ENCODE assay signal across 20 mouse cellular contexts in the genomic region with DNA sequence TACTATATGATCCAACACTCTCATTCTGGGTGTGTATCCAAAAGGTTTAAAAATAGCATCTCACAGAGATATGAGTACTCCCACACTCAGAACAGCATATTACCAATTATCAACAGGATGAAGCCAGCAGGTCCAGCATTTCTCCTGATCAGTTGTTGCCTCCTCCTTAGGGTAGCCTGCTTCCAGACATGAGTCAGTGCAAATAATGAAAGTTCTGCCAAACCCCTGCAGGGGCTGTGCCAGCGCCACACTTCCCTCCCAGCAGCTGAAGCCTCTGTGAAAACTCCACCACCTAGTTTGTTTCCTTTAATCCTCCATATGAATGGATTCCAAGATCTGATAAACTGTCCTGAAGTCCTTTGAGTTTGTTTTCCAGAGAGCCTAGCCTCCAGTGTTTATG. TPM values are rescaled to one million over a fixed set of nuclear protein-coding genes. Genes with fewer than 3 reads are reported as not detected.
A peak's percentile ranks its signal among the peaks of the same experiment; 100 is the strongest.
DNase-seq lines count a peak whose midpoint lies in the region; ATAC-seq and TF ChIP-seq lines count a peak whose summit lies in the region.
"Had no signal": no experiment of that assay in that cellular context is flagged by ENCODE, and none has a peak within 500 bp of the region (broad histone marks: within the 10 kb centered on the region; RNA-seq: fewer than 3 reads in every experiment).

No protein-coding gene starts in this region.

- intact Hi-C loops in gastrocnemius, adult 2 months (cut with DNase I) = no loop called here

- ATAC-seq in lung, postnatal 0 days = no peak
- ATAC-seq in granulocyte monocyte progenitor cell, adult 5-6 weeks (replicated peaks; ENCODE audit: poor library complexity, severe bottlenecking) = no peak
- ATAC-seq: forebrain, embryonic 15.5 days; midbrain, embryonic 16.5 days had no signal

- H3K4me2 ChIP-seq in lung, postnatal 0 days (replicated peaks; ENCODE audit: low read depth, low read length) = no peak overlapping the region
- H3K4me2 ChIP-seq: embryonic facial prominence, embryonic 12.5 days; forebrain, embryonic 15.5 days; heart, embryonic 13.5 days had no signal

- no peaks in the 10 kb centered on the region for H3K4me1 ChIP-seq in lung, postnatal 0 days (ENCODE audit: insufficient read depth, low read depth, low read length)

- 0 out of 2 replicates have a peak overlapping the region, but pooled peaks have one; percentile 5 for H3K27ac ChIP-seq in gastrocnemius, adult 2 months
- H3K27ac ChIP-seq in lung, postnatal 0 days (ENCODE audit: low read length) = no peak overlapping the region
- H3K27ac ChIP-seq: embryonic facial prominence, embryonic 12.5 days; forebrain, embryonic 15.5 days; heart, embryonic 13.5 days; liver, embryonic 14.5 days had no signal

- no peaks in the 10 kb centered on the region for H3K36me3 ChIP-seq in lung, postnatal 0 days (ENCODE audit: insufficient read depth, low read length)
- H3K36me3 ChIP-seq: embryonic facial prominence, embryonic 12.5 days; forebrain, embryonic 15.5 days; heart, embryonic 13.5 days had no signal

- no peak for TF ChIP-seq EP300 in lung, postnatal 0 days (IDR thresholded peaks at IDR 0.05)

- WGBS in lung, postnatal 0 days = 42% methylated on average over 1 of the region's 1 CpGs

- DNase-seq in gastrocnemius, adult 2 months = no peak
- DNase-seq in gastrocnemius, postnatal 4 days (ENCODE audit: low spot score in 2 of 2) = no peak
- peak; percentile 7 for DNase-seq in lung, postnatal 25 days (ENCODE audit: low spot score)
- DNase-seq in lung, postnatal 0 days (ENCODE audit: low spot score) = no peak
- DNase-seq in NIH3T3 (ENCODE audit: low read depth) = peak; percentile 61
- peak; percentile 17 for DNase-seq in right cerebral cortex, postnatal 25 days
- DNase-seq in c-Kit-positive CD71-positive TER-119-positive erythroid progenitor cells, embryonic 14.5 days (ENCODE audit: low spot score) = no peak
- DNase-seq: cerebellum, postnatal 10 days; kidney, adult 11 months; thymus, postnatal 4 days had no signal

- no peaks in the 10 kb centered on the region for H3K9me3 ChIP-seq in lung, postnatal 0 days (ENCODE audit: low read length)
- H3K9me3 ChIP-seq: embryonic facial prominence, embryonic 12.5 days; forebrain, embryonic 15.5 days; heart, embryonic 13.5 days had no signal

- no peaks in the 10 kb centered on the region for H3K27me3 ChIP-seq in lung, postnatal 0 days (replicated peaks; ENCODE audit: insufficient read depth, low read length)
- H3K27me3 ChIP-seq: embryonic facial prominence, embryonic 12.5 days; heart, embryonic 13.5 days had no signal

- H3K4me3 ChIP-seq in gastrocnemius, adult 2 months = no peak overlapping the region
- no peak overlapping the region for H3K4me3 ChIP-seq in lung, postnatal 0 days (ENCODE audit: low read depth, low read length)
- H3K4me3 ChIP-seq: embryonic facial prominence, embryonic 12.5 days; erythroblast, embryonic 14.5 days; forebrain, embryonic 15.5 days; heart, embryonic 13.5 days; megakaryocyte, embryonic 14.5 days had no signal

- no peak for TF ChIP-seq CTCF in gastrocnemius, adult 2 months (IDR thresholded peaks at IDR 0.05)
- no peak for TF ChIP-seq CTCF in lung, postnatal 0 days (IDR thresholded peaks at IDR 0.05)

- no peak overlapping the region for H3K9ac ChIP-seq in lung, postnatal 0 days (replicated peaks; ENCODE audit: low read depth)
- H3K9ac ChIP-seq: embryonic facial prominence, embryonic 12.5 days; forebrain, embryonic 15.5 days; heart, embryonic 13.5 days; liver, embryonic 14.5 days had no signal

RNA-seq across cellular contexts. Expression of a gene that starts 4.3 kb away (rescaled TPM):
- 10 to 100 TPM; 34.5 to 37.4 TPM for total RNA-seq in gastrocnemius, adult 2 months (2021)
- total RNA-seq in gastrocnemius, postnatal 4 days (2021) = 10 to 100 TPM; 26.2 to 28.4 TPM
- polyA plus RNA-seq in lung, postnatal 0 days (2015; fragmentation: Nextera tagmentation; extraction: Ambion mirVana) = 8.9 and 13.4 TPM in 2 replicates
- total RNA-seq in granulocyte monocyte progenitor cell, adult 5-6 weeks (2014; fragmentation: Nextera tagmentation) = not detected in 2 replicates
- total RNA-seq in granulocyte monocyte progenitor cell, adult 5-6 weeks (2017) = not detected in 2 replicates
- total RNA-seq: hematopoietic stem cell, adult 5-6 weeks; MEL had no signal
- polyA plus RNA-seq: erythroblast, embryonic 14.5 days had no signal

RNA-seq across cellular contexts. Expression of a gene that starts 4.3 kb away (rescaled TPM):
- total RNA-seq in gastrocnemius, adult 2 months (2021) = 1 to 10 TPM; 8.0 to 9.4 TPM
- total RNA-seq in gastrocnemius, postnatal 4 days (2021) = 1 to 10 TPM; 3.3 to 4.3 TPM
- polyA plus RNA-seq in lung, postnatal 0 days (2015; fragmentation: Nextera tagmentation; extraction: Ambion mirVana) = 4.3 and 5.7 TPM in 2 replicates
- total RNA-seq in granulocyte monocyte progenitor cell, adult 5-6 weeks (2014; fragmentation: Nextera tagmentation) = not detected in 2 replicates
- total RNA-seq in granulocyte monocyte progenitor cell, adult 5-6 weeks (2017) = not detected in 2 replicates
- total RNA-seq: MEL had no signal

Comparison
In these comparisons a context has a peak if more than half of its experiments do, and no peak if none do; other contexts are left out.
1. DNase-seq: peak in lung, postnatal 25 days (single experiment), NIH3T3 (single experiment) and right cerebral cortex, postnatal 25 days (single experiment); none in gastrocnemius, adult 2 months (single experiment), gastrocnemius, postnatal 4 days (0 of 2), lung, postnatal 0 days (single experiment) and c-Kit-positive CD71-positive TER-119-positive erythroid progenitor cells, embryonic 14.5 days (single experiment).
2. RNA of a gene that starts 4.3 kb away (total RNA-seq): 34.5 to 37.4 TPM in gastrocnemius, adult 2 months and 26.2 to 28.4 TPM in gastrocnemius, postnatal 4 days; not detected in granulocyte monocyte progenitor cell, adult 5-6 weeks; every median in the first group is over 10 times any median in the second.
3. RNA of a gene that starts 4.3 kb away (total RNA-seq): 8.0 to 9.4 TPM in gastrocnemius, adult 2 months and 3.3 to 4.3 TPM in gastrocnemius, postnatal 4 days; not detected in granulocyte monocyte progenitor cell, adult 5-6 weeks; every median in the first group is over 4 times any median in the second.